Mouse (Mus musculus) inflammation-experienced regulatory T-cells, adult 6 months (primary cell): Measurements from ENCODE around the gene Gm8906. TPM values are rescaled to one million over a fixed set of nuclear protein-coding genes. Genes with fewer than 3 reads are reported as not detected.
"Not testable (repeated sequence)": the region's sequence is repeated elsewhere in the genome, so short reads cannot be mapped to it uniquely, and the experiment has no call there.

Source experiments
- ATAC-seq: one replicate; pipeline ENCODE4 v1.8.0; 2017
- polyA plus RNA-seq, 3 experiments: library from polyadenylated mRNA; unstranded; fragments of 100-300 nt; shearing (Covaris generic); gene quantifications; one replicate each; pipeline ENCODE4 v1.2.1; 2017

The Gm8906 gene
- polyA plus RNA-seq: under 1 TPM in 1 of 3 experiments, not detected in 2; 0.97 TPM

DNA sequence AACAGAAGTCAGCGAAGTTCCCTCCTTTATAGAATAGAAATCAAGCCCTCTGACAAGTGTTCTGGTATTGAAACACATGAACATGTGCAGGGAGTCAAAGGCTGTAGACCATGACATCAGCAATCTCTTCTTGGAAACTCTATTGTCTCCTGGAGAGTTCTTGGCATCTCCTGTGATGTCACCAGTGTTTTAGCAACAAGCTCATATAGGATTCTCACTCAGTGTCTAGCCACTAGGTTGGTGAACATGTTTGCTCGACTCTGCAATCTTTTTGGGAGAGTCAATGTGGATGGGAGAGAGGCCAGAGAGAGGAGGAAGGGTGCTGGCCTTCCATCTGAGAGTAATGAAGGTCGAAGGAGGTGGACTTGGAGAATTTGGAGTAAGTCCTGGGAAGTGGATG, at the start of gene Gm8906:
TSS of gene Gm8906 (plus strand) at position 301 of the 400 bp plus-strand sequence.
- ATAC-seq: not testable (repeated sequence)

Other genes with a start within 250 kb of the Gm8906 start
- gene Gm8890, start 246.7 kb upstream of the Gm8906 start, polyA plus RNA-seq: not detected
- 1 to 10 TPM in 1 of 3 experiments, under 1 TPM in 1, not detected in 1; 0.69 to 2.8 TPM for gene Speer1, start 161.2 kb upstream of the Gm8906 start, polyA plus RNA-seq
- not detected for gene Gm8897, start 86.3 kb upstream of the Gm8906 start, polyA plus RNA-seq
- under 1 TPM in 1 of 3 experiments, not detected in 2; 0.91 TPM for gene Gm6460, start 92.2 kb downstream of the Gm8906 start, polyA plus RNA-seq
- under 1 TPM in 1 of 3 experiments, not detected in 2; 0.94 TPM for gene Gm8922, start 179.3 kb downstream of the Gm8906 start, polyA plus RNA-seq